Mouse (Mus musculus) ES-E14 (cell line): ENCODE data around the gene Aldh1l2. TPM values are rescaled to one million over a fixed set of nuclear protein-coding genes. Genes with fewer than 3 reads are reported as not detected.
A peak's percentile ranks its signal among the peaks of the same experiment; 100 is the strongest.
"Not testable (repeated sequence)": the region's sequence is repeated elsewhere in the genome, so short reads cannot be mapped to it uniquely, and the experiment has no call there.

Experiments used
- DNase-seq: peaks from one replicate; pipeline ENCODE4 v3.0.0-alpha.2; 2013; ENCODE audit warnings: low read depth, low spot score
- H3K27ac ChIP-seq: 2 replicates; pipeline ENCODE4 v1.5.1; 2012; ENCODE audit warnings: low read depth, mild to moderate bottlenecking, low read length, moderate library complexity, mixed read lengths; ENCODE audit not compliant: poor library complexity, insufficient read depth, severe bottlenecking
- H3K36me3 ChIP-seq: 2 replicates; pipeline ENCODE4 v1.6.1; 2012; ENCODE audit warnings: mild to moderate bottlenecking, low read length, moderate library complexity, mixed read lengths; ENCODE audit not compliant: control insufficient read depth, poor library complexity, insufficient read depth, severe bottlenecking
- H3K4me1 ChIP-seq, 2 experiments: fragments of 150-350 bp in 1 of 2; sonication (generic) in 1 of 2; 2 replicates each; pipeline ENCODE4 v1.6.1; 2012; ENCODE audit warnings: low read length in 2 of 2, mild to moderate bottlenecking in 1 of 2, mixed read lengths in 1 of 2; ENCODE audit not compliant: control insufficient read depth in 2 of 2, insufficient read depth in 2 of 2, poor library complexity in 1 of 2
- H3K4me3 ChIP-seq, 2 experiments: fragments of 150-350 bp in 1 of 2; sonication (generic) in 1 of 2; 2 replicates each; pipeline ENCODE4 v1.5.1; 2012; ENCODE audit warnings: low read length in 2 of 2, low read depth in 1 of 2, mild to moderate bottlenecking in 1 of 2, mixed read lengths in 1 of 2; ENCODE audit not compliant: insufficient read depth in 1 of 2, poor library complexity in 1 of 2, severe bottlenecking in 1 of 2
- H3K9ac ChIP-seq: 2 replicates; pipeline ENCODE4 v1.6.1; 2012; ENCODE audit warnings: low read depth, mild to moderate bottlenecking, low read length, mixed read lengths; ENCODE audit not compliant: poor library complexity, insufficient read depth, severe bottlenecking
- H3K9me3 ChIP-seq: fragments of 150-350 bp; sonication (generic); 2 replicates; pipeline ENCODE4 v1.6.1; 2012; ENCODE audit warnings: low read depth, mild to moderate bottlenecking, low read length; ENCODE audit not compliant: control insufficient read depth, insufficient read depth
- CHD2 ChIP-seq: IDR thresholded peaks from 2 replicates; pipeline ENCODE4 v1.6.1; 2014; ENCODE audit warnings: mild to moderate bottlenecking, low read depth, low read length, inconsistent platforms
- HCFC1 ChIP-seq: IDR thresholded peaks from 2 replicates; pipeline ENCODE4 v1.6.1; 2012; ENCODE audit warnings: low read length, inconsistent platforms, borderline replicate concordance; ENCODE audit not compliant: insufficient read depth
- MAFK ChIP-seq: IDR thresholded peaks from 2 replicates; pipeline ENCODE4 v1.6.1; 2014; ENCODE audit warnings: mild to moderate bottlenecking, low read depth, low read length, inconsistent platforms; ENCODE audit not compliant: insufficient read depth
- ZC3H11A ChIP-seq: IDR thresholded peaks from 2 replicates; pipeline ENCODE4 v1.6.1; 2012; ENCODE audit warnings: low read depth, mild to moderate bottlenecking, inconsistent platforms, low read length, borderline replicate concordance
- ZNF384 ChIP-seq: IDR thresholded peaks from 2 replicates; pipeline ENCODE4 v1.6.1; 2012; ENCODE audit warnings: low read depth, low read length, inconsistent platforms
- in situ Hi-C, 2 experiments: fragments of 600-800 bp; cut with MboI; formaldehyde crosslinking; loops; one replicate each; pipeline ENCODE4 v1.15.1; 2025; ENCODE audit warnings: low sequenced_read_pairs in 2 of 2, inconsistent platforms in 1 of 2; ENCODE audit not compliant: unreplicated experiment in 2 of 2
- total RNA-seq: library from RNA; depleted of rRNA; stranded (reverse); fragments of 300-350 nt; gene quantifications from 2 replicates; pipeline ENCODE4 v1.2.3, GENCODE M21; 2012

Aldh1l2 gene
- total RNA-seq, 1 experiment, result 2.0 TPM

GRCm38 (mm10) chr10:83536436-83536835 lies 2.5 kb upstream of the Aldh1l2 start:
- H3K9ac ChIP-seq, result no peak overlapping the region
- H3K4me3 ChIP-seq, result no peak overlapping the region
- TF ChIP-seq ZNF384 (no peak), CHD2 (no peak), ZC3H11A (no peak), MAFK (no peak), HCFC1 (no peak)
- no peaks in the 10 kb centered on the region for H3K36me3 ChIP-seq
- in situ Hi-C loops, result no loop called here
- DNase-seq, result no peak
- peaks cover 0 to 4% of the 10 kb centered on the region in 2 experiments; a peak in 1 of 4 replicates for H3K4me1 ChIP-seq
- H3K27ac ChIP-seq, result no peak overlapping the region
- no peaks in the 10 kb centered on the region for H3K9me3 ChIP-seq

- in situ Hi-C loops, result no loop called here
These were observed 556 bp downstream of the Aldh1l2 start for GRCm38 (mm10) chr10:83533258-83533909.

GRCm38 (mm10) chr10:83530384-83530967 lies 3.5 kb downstream of the Aldh1l2 start:
- no peaks in the 10 kb centered on the region for H3K4me1 ChIP-seq
- H3K9me3 ChIP-seq, result no peaks in the 10 kb centered on the region
- no peak overlapping the region for H3K4me3 ChIP-seq
- TF ChIP-seq MAFK (no peak), ZNF384 (no peak), CHD2 (no peak)
- no peak overlapping the region for H3K9ac ChIP-seq
- H3K27ac ChIP-seq, result no peak overlapping the region
- DNase-seq, result no peak
- no peaks in the 10 kb centered on the region for H3K36me3 ChIP-seq
- in situ Hi-C loops, result no loop called here

More at GRCm38 (mm10) chr10:83533258-83533909, 556 bp downstream of the Aldh1l2 start:
- no peaks in the 10 kb centered on the region for H3K36me3 ChIP-seq
- TF ChIP-seq ZC3H11A (no peak), ZNF384 (no peak)
- H3K4me3 ChIP-seq, result peak overlapping the region; percentile 48 to 58
- no peak overlapping the region for H3K27ac ChIP-seq
- H3K9me3 ChIP-seq, result no peaks in the 10 kb centered on the region
- no peaks in the 10 kb centered on the region for H3K4me1 ChIP-seq
- H3K9ac ChIP-seq, result peak overlapping the region; percentile 8
- no peak for DNase-seq

- in situ Hi-C loops, result loop anchor here (25.0 kb wide), 2 partner anchors 287 to 612 kb away; no protein-coding TSS in a partner anchor
These were observed 9.7 kb downstream of the Aldh1l2 start for GRCm38 (mm10) chr10:83524238-83524637.

GRCm38 (mm10) chr10:83520990-83521389 lies 12.9 kb downstream of the Aldh1l2 start:
- H3K36me3 ChIP-seq, result no peaks in the 10 kb centered on the region
- in situ Hi-C loops, result loop anchor here (25.0 kb wide), 2 partner anchors 284 to 609 kb away; no protein-coding TSS in a partner anchor
- no peak for DNase-seq
- H3K27ac ChIP-seq, result no peak overlapping the region
- H3K9me3 ChIP-seq, result no peaks in the 10 kb centered on the region
- TF ChIP-seq ZC3H11A (peak; percentile 61; the same call in 1 of the 2 replicates), HCFC1 (no peak)
- no peaks in the 10 kb centered on the region for H3K4me1 ChIP-seq
- H3K9ac ChIP-seq, result no peak overlapping the region
- no peak overlapping the region for H3K4me3 ChIP-seq

More at GRCm38 (mm10) chr10:83524238-83524637, 9.7 kb downstream of the Aldh1l2 start:
- DNase-seq, H3K27ac ChIP-seq, H3K36me3 ChIP-seq, H3K9me3 ChIP-seq, H3K4me3 ChIP-seq, H3K4me1 ChIP-seq, H3K9ac ChIP-seq: not testable (repeated sequence)
